Mouse (Mus musculus): ENCODE data around the gene Kdm2a. TPM values are rescaled to one million over a fixed set of nuclear protein-coding genes. Genes with fewer than 3 reads are reported as not detected.

The Kdm2a gene
- polyA plus RNA-seq, 1 experiment from 2014 or later: 32.8 TPM

DNA sequence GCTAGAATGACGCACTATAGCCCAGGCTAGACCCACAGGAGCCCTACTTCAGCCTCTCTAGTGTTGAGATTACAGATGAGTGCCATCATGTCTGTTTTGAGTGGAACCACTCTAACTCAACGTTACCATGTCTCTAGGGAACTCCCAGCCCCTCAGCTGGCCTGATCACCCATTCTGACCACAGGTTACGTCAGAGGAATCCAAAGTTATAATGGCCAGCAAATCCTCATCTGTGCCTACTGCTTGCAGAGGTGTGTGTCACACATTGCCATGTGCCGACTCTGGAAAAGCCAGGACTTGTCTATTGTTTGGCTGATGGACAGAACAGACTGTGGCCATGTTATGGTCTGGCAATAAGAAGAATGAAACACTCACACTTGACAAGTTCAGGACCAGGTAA lies 102.7 kb downstream of the Kdm2a start:
- TF ChIP-seq CTCF (IDR thresholded peaks at IDR 0.05; ENCODE audit: low read depth): no peak
- WGBS: 87% methylated on average over 4 of the region's 4 CpGs
- Histone ChIP-seq H3K9me3 (replicated peaks; ENCODE audit: low read length) (no peaks in the 10 kb centered on the region), H3K4me2 (ENCODE audit: low read length) (no peak overlapping the region), H3K4me3 (replicated peaks; ENCODE audit: low read depth, low read length) (no peak overlapping the region), H3K36me3 (ENCODE audit: insufficient read depth, low read length) (peaks cover 27% of the 10 kb centered on the region), H3K4me1 (replicated peaks; ENCODE audit: insufficient read depth, low read length) (peaks cover 4% of the 10 kb centered on the region; the same call in 1 of the 2 replicates), H3K9ac (ENCODE audit: low read depth, low read length) (no peak overlapping the region), H3K27me3 (ENCODE audit: insufficient read depth, low read length) (no peaks in the 10 kb centered on the region), H3K27ac (no peak overlapping the region)
- DNase-seq (ENCODE audit: low spot score) (no peak), ATAC-seq (replicated peaks; ENCODE audit: low FRiP score, low read depth) (no peak)

- Histone ChIP-seq H3K27me3 (ENCODE audit: insufficient read depth, low read length) (no peaks in the 10 kb centered on the region), H3K36me3 (ENCODE audit: insufficient read depth, low read length) (peaks cover 36% of the 10 kb centered on the region), H3K4me1 (replicated peaks; ENCODE audit: insufficient read depth, low read length) (no peaks in the 10 kb centered on the region), H3K27ac (peak overlapping the region; percentile 52; the same call in 1 of the 2 replicates), H3K4me3 (replicated peaks; ENCODE audit: low read depth, low read length) (no peak overlapping the region), H3K9me3 (replicated peaks; ENCODE audit: low read length) (no peaks in the 10 kb centered on the region), H3K9ac (ENCODE audit: low read depth, low read length) (no peak overlapping the region), H3K4me2 (ENCODE audit: low read length) (no peak overlapping the region)
- no peak for TF ChIP-seq CTCF (IDR thresholded peaks at IDR 0.05; ENCODE audit: low read depth)
- ATAC-seq (replicated peaks; ENCODE audit: low FRiP score, low read depth) (no peak), DNase-seq (ENCODE audit: low spot score) (peak; percentile 63)
- WGBS: 72% methylated on average over 14 of the region's 14 CpGs
Measured at GRCm38 (mm10) chr19:4294381-4295097, 103.5 kb downstream of the Kdm2a start.

DNA sequence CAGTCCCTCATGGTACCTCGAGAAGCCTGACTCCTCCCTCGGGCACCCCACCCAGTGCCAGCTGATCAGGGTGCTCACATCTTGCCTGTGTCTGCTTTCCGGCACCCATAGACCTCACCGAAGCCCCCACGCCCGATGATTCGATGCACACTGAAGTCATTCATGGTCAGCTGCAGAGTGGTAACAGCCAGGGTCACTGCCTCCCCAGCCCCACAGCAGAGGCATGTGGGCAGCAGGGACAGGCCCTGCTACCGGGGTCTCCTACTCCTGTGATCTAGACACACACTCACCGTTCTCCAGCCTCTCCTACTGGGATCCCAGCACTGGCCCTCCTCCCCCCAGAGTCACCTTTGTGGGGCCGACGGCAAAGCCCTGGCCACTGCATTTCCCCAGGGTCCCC lies 106.9 kb downstream of the Kdm2a start:
- H3K4me1 ChIP-seq (replicated peaks; ENCODE audit: insufficient read depth, low read length): no peaks in the 10 kb centered on the region
- H3K27ac ChIP-seq: no peak overlapping the region
- no peak for TF ChIP-seq CTCF (IDR thresholded peaks at IDR 0.05; ENCODE audit: low read depth)
- no peaks in the 10 kb centered on the region for H3K27me3 ChIP-seq (ENCODE audit: insufficient read depth, low read length)
- peaks cover 68% of the 10 kb centered on the region for H3K36me3 ChIP-seq (ENCODE audit: insufficient read depth, low read length)
- no peak overlapping the region for H3K4me2 ChIP-seq (ENCODE audit: low read length)
- no peak overlapping the region for H3K4me3 ChIP-seq (replicated peaks; ENCODE audit: low read depth, low read length)
- no peak overlapping the region for H3K9ac ChIP-seq (ENCODE audit: low read depth, low read length)
- DNase-seq (ENCODE audit: low spot score) (no peak), ATAC-seq (replicated peaks; ENCODE audit: low FRiP score, low read depth) (no peak)
- 92% methylated on average over 11 of the region's 11 CpGs for WGBS
- no peaks in the 10 kb centered on the region for H3K9me3 ChIP-seq (replicated peaks; ENCODE audit: low read length)

DNA sequence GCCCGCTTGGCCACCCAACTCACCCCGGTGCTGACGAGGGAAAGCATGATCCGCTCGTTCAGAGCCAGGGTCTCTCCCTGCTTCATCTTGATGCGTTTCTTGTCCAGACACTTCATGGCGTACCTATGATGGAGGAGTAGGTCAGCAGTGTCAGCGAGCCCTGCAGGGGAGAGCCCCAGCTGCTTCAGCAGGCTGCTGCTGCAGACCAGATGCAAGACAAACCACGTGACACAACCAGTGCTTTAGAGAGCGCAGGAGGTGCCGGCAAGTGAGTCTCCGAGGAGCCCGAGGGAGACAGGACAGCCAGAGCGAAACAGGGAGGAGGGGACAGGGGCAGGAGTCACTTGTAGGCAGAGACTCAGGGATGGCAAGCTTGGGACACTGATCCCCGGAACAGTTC lies 107.3 kb downstream of the Kdm2a start:
- Histone ChIP-seq H3K27me3 (ENCODE audit: insufficient read depth, low read length) (no peaks in the 10 kb centered on the region), H3K9me3 (replicated peaks; ENCODE audit: low read length) (no peaks in the 10 kb centered on the region), H3K36me3 (ENCODE audit: insufficient read depth, low read length) (peaks cover 70% of the 10 kb centered on the region), H3K4me3 (replicated peaks; ENCODE audit: low read depth, low read length) (no peak overlapping the region), H3K4me1 (replicated peaks; ENCODE audit: insufficient read depth, low read length) (no peaks in the 10 kb centered on the region), H3K9ac (ENCODE audit: low read depth, low read length) (no peak overlapping the region), H3K4me2 (ENCODE audit: low read length) (no peak overlapping the region), H3K27ac (no peak overlapping the region)
- no peak for DNase-seq (ENCODE audit: low spot score)
- ATAC-seq (replicated peaks; ENCODE audit: low FRiP score, low read depth): no peak
- TF ChIP-seq CTCF (IDR thresholded peaks at IDR 0.05; ENCODE audit: low read depth): no peak
- 80% methylated on average over 15 of the region's 15 CpGs for WGBS

DNA sequence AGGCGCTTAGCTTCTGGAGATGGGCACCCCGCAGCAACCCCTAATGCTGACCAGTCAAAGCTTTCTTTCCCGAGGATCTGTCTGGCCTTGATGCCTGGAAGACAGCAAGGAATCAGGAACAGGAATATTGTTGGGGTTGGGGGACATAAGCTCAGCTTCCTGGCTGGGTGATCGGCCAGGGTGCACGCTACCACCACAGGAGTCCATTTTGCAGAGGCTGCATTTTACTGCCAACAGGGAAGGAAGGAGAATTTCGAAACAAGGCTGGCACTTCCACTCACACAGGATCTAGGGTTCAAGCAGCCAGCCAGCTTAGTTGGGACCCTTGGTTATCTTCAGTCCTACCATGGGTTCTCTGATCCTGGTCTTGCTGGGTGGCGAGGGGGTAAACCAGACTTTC lies 114.4 kb downstream of the Kdm2a start:
- peak overlapping the region; percentile 23; the same call in 1 of the 2 replicates for H3K9ac ChIP-seq (ENCODE audit: low read depth, low read length)
- H3K9me3 ChIP-seq (replicated peaks; ENCODE audit: low read length): no peaks in the 10 kb centered on the region
- H3K4me3 ChIP-seq (replicated peaks; ENCODE audit: low read depth, low read length): peak overlapping the region; percentile 62
- no peaks in the 10 kb centered on the region for H3K27me3 ChIP-seq (ENCODE audit: insufficient read depth, low read length)
- no peak overlapping the region for H3K27ac ChIP-seq
- H3K4me2 ChIP-seq (ENCODE audit: low read length): peak overlapping the region; percentile 82
- WGBS: 43% methylated on average over 7 of the region's 7 CpGs
- H3K36me3 ChIP-seq (ENCODE audit: insufficient read depth, low read length): peaks cover 31% of the 10 kb centered on the region
- DNase-seq (ENCODE audit: low spot score): no peak
- ATAC-seq (replicated peaks; ENCODE audit: low FRiP score, low read depth): no peak
- no peaks in the 10 kb centered on the region for H3K4me1 ChIP-seq (replicated peaks; ENCODE audit: insufficient read depth, low read length)
- no peak for TF ChIP-seq CTCF (IDR thresholded peaks at IDR 0.05; ENCODE audit: low read depth)

GRCm38 (mm10) chr19:4282898-4283553 lies 115.1 kb downstream of the Kdm2a start, which contains the start of gene Ankrd13d:
Gene Ankrd13d (minus strand): TSS chr19:4283137.
- peak within 1 kb of the TSS; percentile 62 for H3K4me3 ChIP-seq (replicated peaks; ENCODE audit: low read depth, low read length)
- DNase-seq (ENCODE audit: low spot score) (peak; percentile 96), ATAC-seq (replicated peaks; ENCODE audit: low FRiP score, low read depth) (peak; percentile 92)
- TF ChIP-seq CTCF (IDR thresholded peaks at IDR 0.05; ENCODE audit: low read depth): peak; percentile 81
- H3K27ac ChIP-seq: peak within 1 kb of the TSS; percentile 25; the same call in 1 of the 2 replicates
- H3K4me2 ChIP-seq (ENCODE audit: low read length): peak within 1 kb of the TSS; percentile 82
- peaks cover 26% of the 10 kb centered on the region for H3K36me3 ChIP-seq (ENCODE audit: insufficient read depth, low read length)
- WGBS: under 1% methylated on average over 49 of the region's 50 CpGs
- H3K9me3 ChIP-seq (replicated peaks; ENCODE audit: low read length): no peaks in the 10 kb centered on the region
- H3K4me1 ChIP-seq (replicated peaks; ENCODE audit: insufficient read depth, low read length): no peaks in the 10 kb centered on the region
- no peaks in the 10 kb centered on the region for H3K27me3 ChIP-seq (ENCODE audit: insufficient read depth, low read length)
- peak within 1 kb of the TSS; percentile 67 for H3K9ac ChIP-seq (ENCODE audit: low read depth, low read length)

Measured in kidney, postnatal 0 days (tissue).